Mouse (Mus musculus): ENCODE measurements around the gene Safb2. TPM values are rescaled to one million over a fixed set of nuclear protein-coding genes. Genes with fewer than 3 reads are reported as not detected.

The Safb2 gene
- polyA plus RNA-seq, 1 experiment, result 110 TPM

DNA sequence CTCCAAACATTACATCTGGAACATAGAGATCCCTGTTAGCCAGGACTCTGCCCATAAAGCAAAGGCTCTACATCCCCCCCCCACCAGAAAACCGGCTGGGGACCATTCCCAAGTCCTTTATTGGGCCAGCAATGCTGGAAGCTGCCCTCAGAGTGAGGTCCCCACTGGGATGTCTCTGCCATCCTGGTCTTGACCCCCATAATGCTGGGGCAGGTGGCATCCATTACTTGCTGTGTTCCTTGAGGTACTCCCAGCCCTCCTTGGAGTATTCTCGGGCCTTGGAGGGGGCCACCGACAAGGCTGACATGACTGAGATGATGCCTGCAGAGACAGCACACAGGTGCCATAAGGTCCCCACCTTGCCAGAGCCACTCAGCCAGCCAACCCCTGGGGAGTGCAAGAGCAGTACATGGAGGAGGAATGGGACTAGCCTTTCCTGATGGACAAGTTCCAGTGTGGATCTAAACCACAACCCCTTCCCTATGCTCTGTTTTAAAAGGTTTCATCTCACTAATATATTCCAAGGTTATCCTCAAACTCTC, 23.2 kb upstream of the Safb2 start:
- peaks cover 45% of the 10 kb centered on the region for H3K36me3 ChIP-seq (ENCODE audit: control insufficient read depth, insufficient read depth, low read length)
- 66% methylated on average over 3 of the region's 3 CpGs for WGBS

GRCm38 (mm10) chr17:56605431-56605830, 21.0 kb upstream of the Safb2 start:
- Histone ChIP-seq H3K36me3 (ENCODE audit: control insufficient read depth, insufficient read depth, low read length) (peaks cover 64% of the 10 kb centered on the region), H3K27ac (ENCODE audit: insufficient read depth, low read depth, low read length) (no peak overlapping the region), H3K4me3 (ENCODE audit: low read depth, low read length) (no peak overlapping the region), H3K4me1 (ENCODE audit: control insufficient read depth, insufficient read depth, insufficient read length, low read length) (peaks cover 6% of the 10 kb centered on the region; the same call in 1 of the 2 replicates), H3K27me3 (ENCODE audit: control insufficient read depth, insufficient read depth, low read length) (no peaks in the 10 kb centered on the region)
- WGBS, result 81% methylated on average over 9 of the region's 9 CpGs
- TF ChIP-seq POLR2A (IDR thresholded peaks at IDR 0.05; ENCODE audit: low read depth, low read length) (no peak), CTCF (IDR thresholded peaks at IDR 0.05; ENCODE audit: extremely low read depth, insufficient read length, insufficient replicate concordance, low read depth, low read length) (no peak)

More for the DNA sequence above, 23.2 kb upstream of the Safb2 start:
- H3K4me1 ChIP-seq (ENCODE audit: control insufficient read depth, insufficient read depth, insufficient read length, low read length), result peaks cover 14% of the 10 kb centered on the region
- TF ChIP-seq CTCF (IDR thresholded peaks at IDR 0.05; ENCODE audit: extremely low read depth, insufficient read length, insufficient replicate concordance, low read depth, low read length) (no peak), POLR2A (IDR thresholded peaks at IDR 0.05; ENCODE audit: low read depth, low read length) (no peak)
- no peaks in the 10 kb centered on the region for H3K27me3 ChIP-seq (ENCODE audit: control insufficient read depth, insufficient read depth, low read length)
- H3K4me3 ChIP-seq (ENCODE audit: low read depth, low read length), result no peak overlapping the region
- H3K27ac ChIP-seq (ENCODE audit: insufficient read depth, low read depth, low read length), result no peak overlapping the region

DNA sequence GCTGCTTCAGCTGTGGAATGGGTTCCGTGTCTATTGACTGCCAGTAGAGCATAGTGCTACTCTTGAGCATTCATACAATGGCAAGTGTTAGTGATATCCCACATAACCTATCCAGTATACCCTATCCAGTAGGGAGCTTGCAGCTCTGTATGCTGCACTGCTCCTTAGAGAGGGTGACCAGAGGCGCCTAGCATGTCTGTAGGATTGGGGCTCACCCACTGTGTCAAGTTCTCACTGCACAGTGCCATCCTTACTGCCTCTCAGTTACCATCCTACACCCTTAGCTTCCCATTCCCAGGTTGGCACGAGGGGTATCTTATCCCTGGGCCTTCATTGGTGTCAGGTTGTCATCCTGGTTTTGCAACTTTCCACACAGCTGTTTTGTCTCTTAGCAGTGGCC, 20.0 kb upstream of the Safb2 start:
- H3K4me1 ChIP-seq (ENCODE audit: control insufficient read depth, insufficient read depth, insufficient read length, low read length), result peaks cover 2% of the 10 kb centered on the region; the same call in 1 of the 2 replicates
- no peak for TF ChIP-seq CTCF (IDR thresholded peaks at IDR 0.05; ENCODE audit: extremely low read depth, insufficient read length, insufficient replicate concordance, low read depth, low read length)
- no peak for TF ChIP-seq POLR2A (IDR thresholded peaks at IDR 0.05; ENCODE audit: low read depth, low read length)
- peaks cover 74% of the 10 kb centered on the region for H3K36me3 ChIP-seq (ENCODE audit: control insufficient read depth, insufficient read depth, low read length)
- WGBS, result 86% methylated on average over 3 of the region's 3 CpGs
- no peaks in the 10 kb centered on the region for H3K27me3 ChIP-seq (ENCODE audit: control insufficient read depth, insufficient read depth, low read length)
- H3K27ac ChIP-seq (ENCODE audit: insufficient read depth, low read depth, low read length), result no peak overlapping the region
- no peak overlapping the region for H3K4me3 ChIP-seq (ENCODE audit: low read depth, low read length)

GRCm38 (mm10) chr17:56604070-56604380, 19.6 kb upstream of the Safb2 start:
- 89% methylated on average over 9 of the region's 9 CpGs for WGBS
- TF ChIP-seq POLR2A (IDR thresholded peaks at IDR 0.05; ENCODE audit: low read depth, low read length) (no peak), CTCF (IDR thresholded peaks at IDR 0.05; ENCODE audit: extremely low read depth, insufficient read length, insufficient replicate concordance, low read depth, low read length) (no peak)

DNA sequence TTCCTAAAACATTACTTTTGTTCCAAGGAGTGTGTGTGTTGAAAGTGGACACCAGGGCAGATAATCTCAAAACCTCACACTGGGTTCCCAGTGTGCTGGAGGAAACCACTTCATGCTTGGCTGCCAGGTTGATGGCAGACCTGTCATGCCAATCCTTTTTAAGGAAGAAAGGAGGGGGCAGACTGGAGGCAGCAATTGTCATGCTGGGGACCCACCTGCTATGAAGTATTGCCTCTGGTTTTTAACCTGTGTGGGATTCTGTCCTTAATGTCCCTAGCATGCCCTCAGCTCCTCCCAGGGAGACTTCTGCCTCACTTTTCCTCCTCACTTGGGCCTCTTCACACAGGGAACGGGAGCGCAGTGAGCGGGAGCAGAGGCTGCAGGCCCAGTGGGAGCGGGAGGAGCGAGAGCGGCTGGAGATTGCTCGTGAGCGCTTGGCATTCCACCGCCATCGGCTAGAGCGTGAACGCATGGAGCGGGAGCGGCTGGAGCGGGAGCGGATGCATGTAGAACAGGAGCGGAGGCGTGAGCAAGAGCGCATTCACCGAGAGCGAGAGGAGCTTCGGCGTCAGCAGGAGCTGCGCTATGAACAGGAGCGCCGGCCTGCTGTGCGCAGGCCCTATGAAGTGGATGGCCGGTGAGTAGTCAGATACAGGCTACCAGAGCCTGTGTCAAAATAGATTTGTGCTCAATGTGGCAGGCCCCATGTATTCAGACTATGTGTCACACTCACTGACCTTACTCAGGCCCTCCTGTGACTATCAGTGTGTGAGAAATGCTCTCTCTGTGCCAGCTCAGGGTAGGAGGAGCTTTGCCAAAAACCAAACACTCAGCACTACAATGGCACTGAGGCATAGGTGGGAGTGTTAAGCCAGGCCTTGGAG, 19.0 kb upstream of the Safb2 start:
- no peak overlapping the region for H3K27ac ChIP-seq (ENCODE audit: insufficient read depth, low read depth, low read length)
- H3K27me3 ChIP-seq (ENCODE audit: control insufficient read depth, insufficient read depth, low read length), result no peaks in the 10 kb centered on the region
- TF ChIP-seq POLR2A (IDR thresholded peaks at IDR 0.05; ENCODE audit: low read depth, low read length) (no peak), CTCF (IDR thresholded peaks at IDR 0.05; ENCODE audit: extremely low read depth, insufficient read length, insufficient replicate concordance, low read depth, low read length) (no peak)
- H3K4me1 ChIP-seq (ENCODE audit: control insufficient read depth, insufficient read depth, insufficient read length, low read length), result no peaks in the 10 kb centered on the region
- 96% methylated on average over 28 of the region's 28 CpGs for WGBS
- peaks cover 76% of the 10 kb centered on the region for H3K36me3 ChIP-seq (ENCODE audit: control insufficient read depth, insufficient read depth, low read length)
- no peak overlapping the region for H3K4me3 ChIP-seq (ENCODE audit: low read depth, low read length)

More at GRCm38 (mm10) chr17:56604070-56604380, 19.6 kb upstream of the Safb2 start:
- Histone ChIP-seq H3K4me1 (ENCODE audit: control insufficient read depth, insufficient read depth, insufficient read length, low read length) (peaks cover 2% of the 10 kb centered on the region; the same call in 1 of the 2 replicates), H3K27ac (ENCODE audit: insufficient read depth, low read depth, low read length) (no peak overlapping the region), H3K27me3 (ENCODE audit: control insufficient read depth, insufficient read depth, low read length) (no peaks in the 10 kb centered on the region), H3K36me3 (ENCODE audit: control insufficient read depth, insufficient read depth, low read length) (peaks cover 76% of the 10 kb centered on the region), H3K4me3 (ENCODE audit: low read depth, low read length) (no peak overlapping the region)

GRCm38 (mm10) chr17:56593527-56594271, 9.3 kb upstream of the Safb2 start:
- TF ChIP-seq POLR2A (IDR thresholded peaks at IDR 0.05; ENCODE audit: low read depth, low read length) (no peak), CTCF (IDR thresholded peaks at IDR 0.05; ENCODE audit: extremely low read depth, insufficient read length, insufficient replicate concordance, low read depth, low read length) (no peak)
- Histone ChIP-seq H3K36me3 (ENCODE audit: control insufficient read depth, insufficient read depth, low read length) (peaks cover 85% of the 10 kb centered on the region), H3K27me3 (ENCODE audit: control insufficient read depth, insufficient read depth, low read length) (no peaks in the 10 kb centered on the region), H3K4me3 (ENCODE audit: low read depth, low read length) (no peak overlapping the region), H3K27ac (ENCODE audit: insufficient read depth, low read depth, low read length) (no peak overlapping the region), H3K4me1 (ENCODE audit: control insufficient read depth, insufficient read depth, insufficient read length, low read length) (no peaks in the 10 kb centered on the region)
- 60% methylated on average over 8 of the region's 8 CpGs for WGBS

- Histone ChIP-seq H3K27me3 (ENCODE audit: control insufficient read depth, insufficient read depth, low read length) (no peaks in the 10 kb centered on the region), H3K27ac (ENCODE audit: insufficient read depth, low read depth, low read length) (no peak overlapping the region), H3K4me3 (ENCODE audit: low read depth, low read length) (no peak overlapping the region), H3K36me3 (ENCODE audit: control insufficient read depth, insufficient read depth, low read length) (peaks cover 86% of the 10 kb centered on the region), H3K4me1 (ENCODE audit: control insufficient read depth, insufficient read depth, insufficient read length, low read length) (no peaks in the 10 kb centered on the region)
- TF ChIP-seq CTCF (IDR thresholded peaks at IDR 0.05; ENCODE audit: extremely low read depth, insufficient read length, insufficient replicate concordance, low read depth, low read length) (no peak), POLR2A (IDR thresholded peaks at IDR 0.05; ENCODE audit: low read depth, low read length) (no peak)
These were observed 8.2 kb upstream of the Safb2 start for GRCm38 (mm10) chr17:56592553-56592952.
